Mouse (Mus musculus) neutrophil, adult 65 days (primary cell): Measurements from ENCODE around the gene Klhl1. TPM values are rescaled to one million over a fixed set of nuclear protein-coding genes. Genes with fewer than 3 reads are reported as not detected.

Experiments
- total RNA-seq: library from RNA; stranded (reverse); gene quantifications from 2 replicates; pipeline ENCODE4 v1.2.4, GENCODE M21; 2023

Gene Klhl1
- total RNA-seq: not detected in 2 replicates

DNA sequence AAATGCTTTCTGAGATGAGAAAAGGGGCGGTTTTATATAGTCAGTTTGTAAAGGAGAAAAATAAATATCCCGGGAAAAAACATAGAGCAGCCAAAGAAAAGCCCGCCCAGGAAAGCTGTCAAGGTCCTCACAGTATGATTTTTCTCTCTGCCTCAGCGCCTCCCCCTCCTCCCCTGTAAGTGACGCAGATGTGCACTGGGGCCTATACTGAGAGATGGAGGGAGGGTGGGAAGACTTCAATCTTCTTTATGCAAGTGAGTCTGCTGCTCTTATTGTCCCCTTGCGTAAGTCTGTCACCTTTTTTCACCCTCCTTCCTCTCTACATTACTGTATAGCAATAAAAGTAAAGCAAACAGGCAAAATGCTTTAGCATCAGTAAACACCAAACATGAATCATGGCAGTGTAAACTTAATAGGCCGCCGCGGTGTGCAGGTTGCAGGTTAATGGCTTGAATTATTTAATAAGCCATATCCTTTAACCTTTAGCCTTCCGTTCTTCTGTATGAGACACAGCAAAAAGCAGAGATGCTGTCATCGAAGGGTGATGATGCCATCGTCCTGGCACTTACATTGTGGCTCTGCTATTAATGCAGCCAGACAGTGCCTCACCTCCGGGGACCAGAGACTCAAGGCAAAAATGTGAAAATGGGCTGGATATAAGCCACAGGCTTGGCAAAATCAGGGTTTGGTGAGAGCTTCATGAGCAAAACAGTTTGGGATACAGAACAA is at the start of gene Klhl1:
TSS of gene Klhl1 (minus strand) at position 149 of the 729 bp plus-strand sequence.

